Mouse (Mus musculus): ENCODE measurements around the gene Zfp839.

GRCm38 (mm10) chr12:110891887-110892286 is 41.8 kb downstream of the Zfp839 start:
- TF ChIP-seq EP300 (IDR thresholded peaks at IDR 0.05; ENCODE audit: insufficient read depth, low read depth, low read length) (no peak), CTCF (IDR thresholded peaks at IDR 0.05) (no peak)

All from heart, adult 2 months (tissue).